12 mouse cellular contexts compared by ENCODE assay signal in the genomic region with DNA sequence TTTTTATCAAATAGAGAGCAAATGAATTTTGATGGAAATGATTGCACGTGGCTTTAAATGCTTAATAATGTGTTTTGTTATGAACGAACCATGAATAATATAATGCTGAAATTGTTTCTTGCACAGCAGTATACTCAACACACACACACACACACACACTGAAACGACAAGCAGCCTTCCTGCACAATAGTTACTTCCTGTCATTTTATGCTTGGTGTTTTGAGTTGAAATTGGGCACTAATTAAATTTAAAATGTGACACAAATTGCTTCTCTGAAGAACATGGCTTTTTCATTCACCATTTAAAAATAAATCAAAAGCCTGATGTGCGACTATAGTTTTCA. TPM values are rescaled to one million over a fixed set of nuclear protein-coding genes. Genes with fewer than 3 reads are reported as not detected.
DNase-seq lines count a peak whose midpoint lies in the region; ATAC-seq and TF ChIP-seq lines count a peak whose summit lies in the region.
"Had no signal": no experiment of that assay in that cellular context is flagged by ENCODE, and none has a peak within 500 bp of the region (broad histone marks: within the 10 kb centered on the region; RNA-seq: fewer than 3 reads in every experiment).

No protein-coding gene starts in this region.

- H3K27me3 ChIP-seq in lung, embryonic 14.5 days (ENCODE audit: insufficient read depth, low read length) = no peaks in the 10 kb centered on the region
- H3K27me3 ChIP-seq in hindbrain, embryonic 13.5 days = no peaks in the 10 kb centered on the region
- H3K27me3 ChIP-seq in limb, embryonic 15.5 days = no peaks in the 10 kb centered on the region
- no peaks in the 10 kb centered on the region for H3K27me3 ChIP-seq in stomach, embryonic 16.5 days (ENCODE audit: control insufficient read depth, insufficient read depth, low read length)

- no peak overlapping the region for H3K4me3 ChIP-seq in lung, embryonic 14.5 days (ENCODE audit: low read depth, low read length)
- H3K4me3 ChIP-seq in hindbrain, embryonic 13.5 days = peak overlapping the region; percentile 40; the same call in 1 of the 2 replicates
- H3K4me3 ChIP-seq in limb, embryonic 15.5 days = peak overlapping the region; percentile 42; the same call in 1 of the 2 replicates
- H3K4me3 ChIP-seq in stomach, embryonic 16.5 days (replicated peaks; ENCODE audit: low read length) = no peak overlapping the region

- TF ChIP-seq CTCF in lung, embryonic 14.5 days (IDR thresholded peaks at IDR 0.05; ENCODE audit: low read depth) = no peak

- H3K27ac ChIP-seq in lung, embryonic 14.5 days (ENCODE audit: low read depth) = no peak overlapping the region
- H3K27ac ChIP-seq in hindbrain, embryonic 13.5 days = no peak overlapping the region
- H3K27ac ChIP-seq in limb, embryonic 15.5 days = no peak overlapping the region
- H3K27ac ChIP-seq in stomach, embryonic 16.5 days (ENCODE audit: low read length) = no peak overlapping the region
- H3K27ac ChIP-seq: macrophage had no signal

- H3K36me3 ChIP-seq in lung, embryonic 14.5 days (ENCODE audit: insufficient read depth) = peaks cover 10% of the 10 kb centered on the region
- H3K36me3 ChIP-seq in hindbrain, embryonic 13.5 days = no peaks in the 10 kb centered on the region
- peaks cover 11% of the 10 kb centered on the region for H3K36me3 ChIP-seq in limb, embryonic 15.5 days
- H3K36me3 ChIP-seq in stomach, embryonic 16.5 days (ENCODE audit: control insufficient read depth, insufficient read depth, low read length) = peaks cover 12% of the 10 kb centered on the region

- 0 out of 2 replicates have a peak overlapping the region, but pooled peaks have one; percentile 49 for H3K4me2 ChIP-seq in lung, embryonic 14.5 days
- peak overlapping the region; percentile 56 for H3K4me2 ChIP-seq in hindbrain, embryonic 13.5 days
- peak overlapping the region; percentile 42; the same call in 1 of the 2 replicates for H3K4me2 ChIP-seq in limb, embryonic 15.5 days
- peak overlapping the region; percentile 44; the same call in 1 of the 2 replicates for H3K4me2 ChIP-seq in stomach, embryonic 16.5 days (ENCODE audit: low read depth, low read length)

- H3K9ac ChIP-seq in lung, embryonic 14.5 days = no peak overlapping the region
- H3K9ac ChIP-seq in hindbrain, embryonic 13.5 days = no peak overlapping the region
- no peak overlapping the region for H3K9ac ChIP-seq in limb, embryonic 15.5 days
- no peak overlapping the region for H3K9ac ChIP-seq in stomach, embryonic 16.5 days (ENCODE audit: low read length)

- H3K4me1 ChIP-seq in lung, embryonic 14.5 days (ENCODE audit: insufficient read depth) = no peaks in the 10 kb centered on the region
- peaks cover 4% of the 10 kb centered on the region; the same call in 1 of the 2 replicates for H3K4me1 ChIP-seq in hindbrain, embryonic 13.5 days (replicated peaks)
- H3K4me1 ChIP-seq in limb, embryonic 15.5 days = no peaks in the 10 kb centered on the region
- H3K4me1 ChIP-seq in stomach, embryonic 16.5 days (ENCODE audit: control insufficient read depth, insufficient read depth, low read length) = no peaks in the 10 kb centered on the region

- no peak for DNase-seq in lung, embryonic 14.5 days
- DNase-seq in lung, postnatal 36 days = no peak
- no peak for DNase-seq in frontal cortex, postnatal 25 days (ENCODE audit: low spot score in 2 of 2)
- DNase-seq in adrenal gland, postnatal 36 days = no peak
- DNase-seq in lung, postnatal 14 days = no peak
- DNase-seq: liver had no signal

- ATAC-seq in lung, embryonic 14.5 days (ENCODE audit: insufficient read depth) = peak; percentile 41; the same call in 1 of the 2 replicates
- peak; percentile 75; the same call in 1 of the 2 replicates for ATAC-seq in hindbrain, embryonic 13.5 days (ENCODE audit: low FRiP score)
- ATAC-seq in limb, embryonic 15.5 days (ENCODE audit: insufficient number of reproducible peaks, low FRiP score, low TSS enrichment, low read depth) = no peak
- ATAC-seq in stomach, embryonic 16.5 days (ENCODE audit: insufficient read depth, low FRiP score) = no peak
- ATAC-seq: activated CD4-positive, CD25-positive, alpha-beta regulatory T cell, adult 4 months had no signal

- peaks cover 3% of the 10 kb centered on the region; the same call in 1 of the 2 replicates for H3K9me3 ChIP-seq in lung, embryonic 14.5 days (ENCODE audit: low read depth, low read length)
- no peaks in the 10 kb centered on the region for H3K9me3 ChIP-seq in hindbrain, embryonic 13.5 days
- H3K9me3 ChIP-seq in limb, embryonic 15.5 days = no peaks in the 10 kb centered on the region
- H3K9me3 ChIP-seq in stomach, embryonic 16.5 days (replicated peaks; ENCODE audit: control insufficient read depth, low read length) = peaks cover 8% of the 10 kb centered on the region

- WGBS in lung, embryonic 14.5 days = 42% methylated on average over 4 of the region's 4 CpGs
- WGBS in hindbrain, embryonic 13.5 days = 51% methylated on average over 4 of the region's 4 CpGs
- WGBS in limb, embryonic 15.5 days = 40% methylated on average over 4 of the region's 4 CpGs
- 41% methylated on average over 4 of the region's 4 CpGs for WGBS in stomach, embryonic 16.5 days

RNA-seq across cellular contexts. Expression of a gene that starts 0.3 kb away (rescaled TPM):
- 19.1 and 21.0 TPM in 2 replicates for polyA plus RNA-seq in lung, embryonic 14.5 days (2014; fragmentation: Nextera tagmentation; extraction: Ambion mirVana)
- polyA plus RNA-seq in hindbrain, embryonic 13.5 days (2015; fragmentation: Nextera tagmentation; extraction: Ambion mirVana) = 3.5 and 4.5 TPM in 2 replicates
- polyA plus RNA-seq in limb, embryonic 15.5 days (2015; fragmentation: Nextera tagmentation; extraction: Ambion mirVana) = 17.8 and 18.0 TPM in 2 replicates
- polyA plus RNA-seq in stomach, embryonic 16.5 days (2015; fragmentation: Nextera tagmentation; extraction: Ambion mirVana) = 33.2 and 34.0 TPM in 2 replicates
- under 1 TPM; 0.30 to 0.70 TPM for total RNA-seq in adrenal gland, postnatal 36 days (2021)
- total RNA-seq: common myeloid progenitor, adult 5-6 weeks had no signal
- polyA plus RNA-seq: activated CD4-positive, CD25-positive, alpha-beta regulatory T cell, adult 4 months; macrophage had no signal

Comparison
In these comparisons a context has a peak if more than half of its experiments do, and no peak if none do; other contexts are left out.
1. ATAC-seq: peak in lung, embryonic 14.5 days (single experiment) and hindbrain, embryonic 13.5 days (single experiment); none in limb, embryonic 15.5 days (single experiment) and stomach, embryonic 16.5 days (single experiment).
2. H3K4me3 ChIP-seq: peak in hindbrain, embryonic 13.5 days (single experiment) and limb, embryonic 15.5 days (single experiment); none in lung, embryonic 14.5 days (single experiment) and stomach, embryonic 16.5 days (single experiment).
3. Peak in every context shown above with its lines, with median percentiles within 50 percentile points of each other: H3K4me2 ChIP-seq.